Mouse (Mus musculus): ENCODE data around the gene Fign.

DNA sequence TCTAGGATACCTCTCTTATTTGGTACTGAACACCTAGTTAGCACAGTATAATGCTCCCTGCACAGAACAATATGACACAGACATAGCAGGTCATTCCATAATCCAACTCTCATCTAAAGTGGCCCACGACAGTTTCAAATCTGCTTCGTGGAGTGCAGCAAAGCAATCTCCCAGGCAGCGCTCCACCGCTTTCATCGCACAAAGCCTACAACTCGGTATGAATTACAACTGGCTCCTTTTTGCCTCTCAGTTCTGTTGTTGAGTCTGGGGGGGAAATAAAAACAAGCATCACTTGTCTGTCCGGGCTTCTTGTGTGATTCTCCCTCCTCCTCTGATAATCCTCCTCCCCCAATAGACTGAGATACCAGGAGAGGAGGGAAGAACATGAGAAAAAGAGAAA lies 116.4 kb downstream of the Fign start:
- TF ChIP-seq CTCF (IDR thresholded peaks at IDR 0.05; ENCODE audit: control insufficient read depth, insufficient read depth, low read length) (no peak), POLR2A (IDR thresholded peaks at IDR 0.05; ENCODE audit: borderline replicate concordance, control insufficient read depth, low read depth, low read length) (no peak)
